Mouse (Mus musculus) adrenal gland, adult (tissue): ENCODE results near the gene Gm45194.

Experiments used
- DNase-seq, 2 experiments: peaks; one replicate each; pipeline ENCODE4 v3.0.0; 2022 to 2023; ENCODE audit warnings: low spot score in 1 of 2; ENCODE audit not compliant: inconsistent age in 2 of 2

The Gm45194 gene

GRCm38 (mm10) chrX:111891089-111891488 lies at the start of gene Gm45194:
TSS of gene Gm45194 (plus strand) at chrX:111891389.
- DNase-seq, result no peak

GRCm38 (mm10) chrX:111855878-111856277 lies 35.3 kb upstream of the Gm45194 start:
- no peak for DNase-seq

- DNase-seq, result no peak
These were observed 9.9 kb upstream of the Gm45194 start for GRCm38 (mm10) chrX:111881251-111881650.

GRCm38 (mm10) chrX:111894321-111895050 lies 3.3 kb downstream of the Gm45194 start:
- peak; percentile 2 to 22 for DNase-seq

- peak; percentile 5 to 21 for DNase-seq
These were observed 4.0 kb downstream of the Gm45194 start for GRCm38 (mm10) chrX:111895084-111895779.

GRCm38 (mm10) chrX:111917422-111917821 lies 26.2 kb downstream of the Gm45194 start:
- peak in 1 of 2 experiments; percentile 32 for DNase-seq

GRCm38 (mm10) chrX:111960909-111961308 lies 69.7 kb downstream of the Gm45194 start:
- DNase-seq, result no peak

- DNase-seq, result no peak
These were observed 108.5 kb downstream of the Gm45194 start for GRCm38 (mm10) chrX:111999661-112000060.

GRCm38 (mm10) chrX:112010707-112011106 lies 119.5 kb downstream of the Gm45194 start, which contains the start of gene Tex16:
TSS of gene Tex16 (plus strand) at chrX:112011007.
- DNase-seq, result no peak

GRCm38 (mm10) chrX:112238749-112239148 lies 347.6 kb downstream of the Gm45194 start, which contains the start of gene 4933403O08Rik:
TSS of gene 4933403O08Rik (plus strand) at chrX:112239049.
- DNase-seq, result no peak

GRCm38 (mm10) chrX:112242916-112243315 lies 351.7 kb downstream of the Gm45194 start:
- DNase-seq, result no peak

GRCm38 (mm10) chrX:112255513-112255912 lies 364.3 kb downstream of the Gm45194 start:
- no peak for DNase-seq

- no peak for DNase-seq
These were observed 382.4 kb downstream of the Gm45194 start for GRCm38 (mm10) chrX:112273550-112273949.
